Mouse (Mus musculus): ENCODE results near the gene Plxna4. TPM values are rescaled to one million over a fixed set of nuclear protein-coding genes. Genes with fewer than 3 reads are reported as not detected.
A peak's percentile ranks its signal among the peaks of the same experiment; 100 is the strongest.

The Plxna4 gene
- polyA plus RNA-seq, 1 experiment from 2014 or later: 6.7 TPM

DNA sequence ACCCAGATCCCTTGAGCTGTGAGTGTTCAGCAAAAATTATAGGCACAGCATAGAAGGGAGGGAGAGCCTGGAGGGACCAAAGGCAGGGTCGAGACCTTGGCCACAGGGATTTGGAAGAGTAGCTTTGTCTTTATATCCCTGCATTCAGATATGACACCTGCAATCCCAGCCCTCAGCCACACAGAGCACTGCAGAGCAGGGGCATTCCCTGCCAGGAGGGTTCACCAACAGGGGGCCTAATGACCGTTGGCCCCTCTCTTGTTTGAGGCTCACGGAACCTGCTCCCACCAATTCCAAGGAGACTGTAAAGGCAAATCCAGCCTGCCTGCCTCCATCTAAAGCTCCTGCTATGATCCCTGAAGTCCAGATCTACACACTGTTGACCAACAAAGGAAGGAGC is 410.1 kb downstream of the Plxna4 start:
- H3K4me2 ChIP-seq: no peak overlapping the region
- H3K27me3 ChIP-seq: no peaks in the 10 kb centered on the region; the same call in 1 of the 2 replicates
- H3K9ac ChIP-seq (replicated peaks): no peak overlapping the region
- peaks cover 22% of the 10 kb centered on the region for H3K4me1 ChIP-seq (replicated peaks)
- WGBS: 70% methylated on average over 3 of the region's 3 CpGs
- no peak for ATAC-seq (ENCODE audit: insufficient number of reproducible peaks, insufficient read depth, low FRiP score, low TSS enrichment, low read depth)
- no peak overlapping the region for H3K4me3 ChIP-seq (replicated peaks)
- no peaks in the 10 kb centered on the region for H3K9me3 ChIP-seq
- H3K36me3 ChIP-seq: no peaks in the 10 kb centered on the region
- H3K27ac ChIP-seq: no peak overlapping the region

DNA sequence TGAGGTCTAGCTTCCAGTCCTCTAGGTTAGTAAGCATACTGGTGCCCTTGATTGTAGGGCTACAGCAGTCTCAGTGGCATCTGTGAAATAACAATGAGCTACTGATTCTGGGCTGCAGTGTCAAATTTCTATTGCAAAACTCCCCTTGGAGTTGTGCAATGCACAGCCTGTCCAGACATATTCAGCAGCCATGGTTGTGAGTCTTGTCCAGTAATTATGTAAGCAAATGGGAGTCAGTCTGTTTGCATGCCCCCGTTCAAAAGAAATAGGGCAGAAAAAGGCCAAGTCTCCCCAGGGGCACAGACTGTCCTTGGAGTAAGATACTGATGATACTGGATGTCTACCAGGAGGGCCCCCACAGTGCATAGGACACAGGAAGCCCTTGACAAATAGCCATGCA is 420.3 kb downstream of the Plxna4 start:
- H3K27me3 ChIP-seq: no peaks in the 10 kb centered on the region
- H3K27ac ChIP-seq: no peak overlapping the region
- no peak overlapping the region for H3K4me3 ChIP-seq (replicated peaks)
- no peak overlapping the region for H3K4me2 ChIP-seq
- no peak for ATAC-seq (ENCODE audit: insufficient number of reproducible peaks, insufficient read depth, low FRiP score, low TSS enrichment, low read depth)
- peaks cover 11% of the 10 kb centered on the region for H3K4me1 ChIP-seq (replicated peaks)
- no peaks in the 10 kb centered on the region for H3K9me3 ChIP-seq
- 62% methylated on average over 1 of the region's 1 CpGs for WGBS
- H3K9ac ChIP-seq (replicated peaks): no peak overlapping the region
- H3K36me3 ChIP-seq: no peaks in the 10 kb centered on the region; the same call in 1 of the 2 replicates

DNA sequence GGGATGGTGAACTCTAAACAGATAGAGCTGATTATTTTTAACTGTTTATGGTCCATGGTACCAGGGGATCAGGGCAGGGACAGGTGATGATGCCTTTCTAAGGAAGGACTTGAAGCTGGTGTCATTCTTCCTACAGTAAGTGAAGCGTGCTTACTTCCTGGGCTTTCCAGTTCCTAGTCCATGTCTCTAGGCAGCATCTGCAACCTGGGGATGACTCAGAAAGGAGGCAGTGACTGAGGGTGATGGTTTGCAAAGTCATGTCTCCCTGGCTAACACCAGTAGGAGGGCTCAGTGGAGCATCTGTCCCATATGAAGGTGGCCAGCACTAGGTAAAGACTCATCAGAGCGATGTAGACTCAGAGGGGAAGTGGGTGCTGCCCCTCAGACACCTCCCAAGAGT is 427.6 kb downstream of the Plxna4 start:
- Histone ChIP-seq H3K4me3 (replicated peaks) (no peak overlapping the region), H3K36me3 (peaks cover 22% of the 10 kb centered on the region), H3K27ac (no peak overlapping the region), H3K9me3 (no peaks in the 10 kb centered on the region), H3K4me1 (replicated peaks) (no peaks in the 10 kb centered on the region), H3K4me2 (no peak overlapping the region), H3K9ac (replicated peaks) (no peak overlapping the region), H3K27me3 (peaks cover 9% of the 10 kb centered on the region; the same call in 1 of the 2 replicates)
- no peak for ATAC-seq (ENCODE audit: insufficient number of reproducible peaks, insufficient read depth, low FRiP score, low TSS enrichment, low read depth)
- WGBS: 73% methylated on average over 2 of the region's 2 CpGs

DNA sequence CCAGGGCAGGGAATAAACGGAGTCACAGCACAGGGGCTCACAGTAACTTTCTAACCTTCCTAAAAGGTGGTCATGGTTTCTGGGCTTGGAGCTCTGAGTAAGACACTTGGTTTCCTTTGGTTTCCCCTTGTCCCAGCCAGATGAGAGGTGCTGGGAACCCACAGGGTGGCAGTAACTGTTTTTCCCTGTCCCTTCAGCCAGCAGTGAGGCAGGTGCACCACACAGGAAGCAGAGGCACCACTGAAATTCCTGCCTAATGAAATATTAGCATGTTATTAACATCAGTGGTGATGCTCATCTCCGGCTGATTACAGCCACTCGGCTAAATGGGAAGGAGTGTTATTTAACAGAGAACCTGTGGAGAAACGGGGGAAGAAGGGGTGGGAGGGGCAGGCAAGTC is 428.1 kb downstream of the Plxna4 start:
- no peak for ATAC-seq (ENCODE audit: insufficient number of reproducible peaks, insufficient read depth, low FRiP score, low TSS enrichment, low read depth)
- Histone ChIP-seq H3K4me1 (replicated peaks) (no peaks in the 10 kb centered on the region), H3K9ac (replicated peaks) (no peak overlapping the region), H3K4me2 (no peak overlapping the region), H3K9me3 (no peaks in the 10 kb centered on the region), H3K27ac (no peak overlapping the region), H3K27me3 (peaks cover 9% of the 10 kb centered on the region; the same call in 1 of the 2 replicates), H3K4me3 (replicated peaks) (no peak overlapping the region), H3K36me3 (peaks cover 22% of the 10 kb centered on the region)
- WGBS: 30% methylated on average over 4 of the region's 4 CpGs

DNA sequence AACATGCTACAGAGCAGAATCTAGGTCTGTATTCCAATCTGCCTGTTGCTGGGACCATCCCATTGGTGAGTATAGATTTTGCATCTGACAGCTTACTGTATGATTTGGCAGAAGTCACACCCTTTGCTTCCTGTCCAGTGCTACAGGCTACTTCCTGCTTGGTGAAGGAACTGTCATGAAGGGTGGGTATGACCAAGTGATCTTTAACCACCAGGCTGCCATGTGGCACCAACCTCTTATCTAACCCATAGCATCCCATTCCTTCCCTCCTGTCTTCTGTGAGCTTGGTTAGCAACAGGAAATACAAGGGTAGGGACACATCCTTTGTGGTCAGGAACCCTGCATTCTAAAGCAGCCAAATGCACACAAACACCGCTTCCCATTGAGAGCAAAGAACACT is 429.6 kb downstream of the Plxna4 start:
- H3K9ac ChIP-seq (replicated peaks): no peak overlapping the region
- H3K27ac ChIP-seq: no peak overlapping the region
- no peak for ATAC-seq (ENCODE audit: insufficient number of reproducible peaks, insufficient read depth, low FRiP score, low TSS enrichment, low read depth)
- H3K36me3 ChIP-seq: peaks cover 22% of the 10 kb centered on the region
- H3K4me3 ChIP-seq (replicated peaks): no peak overlapping the region
- H3K4me1 ChIP-seq (replicated peaks): no peaks in the 10 kb centered on the region
- H3K27me3 ChIP-seq: peaks cover 9% of the 10 kb centered on the region; the same call in 1 of the 2 replicates
- no peaks in the 10 kb centered on the region for H3K9me3 ChIP-seq
- H3K4me2 ChIP-seq: no peak overlapping the region
- WGBS: 88% methylated on average over 1 of the region's 1 CpGs

DNA sequence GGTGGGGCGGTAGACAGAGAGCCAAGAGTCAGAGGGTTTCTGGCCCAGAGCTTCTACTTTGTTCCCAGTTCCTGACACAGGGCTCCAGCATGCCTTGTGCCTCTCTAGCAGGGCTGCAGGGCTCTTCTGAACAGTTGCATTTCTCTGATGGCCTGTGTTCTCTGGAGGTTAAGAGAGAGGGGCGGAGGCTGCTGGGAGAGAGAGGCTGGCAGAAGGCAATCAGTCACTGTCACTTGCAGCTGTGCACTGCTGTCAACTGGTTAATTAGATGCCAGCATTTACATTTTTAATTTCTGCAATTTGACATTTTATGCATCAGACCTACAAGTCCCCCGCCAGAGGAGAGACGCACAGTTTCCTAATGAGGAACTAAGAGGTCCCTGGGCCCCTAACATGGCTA is 434.8 kb downstream of the Plxna4 start:
- H3K36me3 ChIP-seq: peaks cover 28% of the 10 kb centered on the region
- H3K4me3 ChIP-seq (replicated peaks): no peak overlapping the region
- no peak overlapping the region for H3K9ac ChIP-seq (replicated peaks)
- no peaks in the 10 kb centered on the region for H3K9me3 ChIP-seq
- no peak overlapping the region for H3K27ac ChIP-seq
- 0 out of 2 replicates have a peak, but pooled peaks cover 3% of the 10 kb centered on the region for H3K27me3 ChIP-seq
- ATAC-seq (ENCODE audit: insufficient number of reproducible peaks, insufficient read depth, low FRiP score, low TSS enrichment, low read depth): no peak
- H3K4me1 ChIP-seq (replicated peaks): no peaks in the 10 kb centered on the region
- WGBS: 96% methylated on average over 4 of the region's 4 CpGs
- no peak overlapping the region for H3K4me2 ChIP-seq

DNA sequence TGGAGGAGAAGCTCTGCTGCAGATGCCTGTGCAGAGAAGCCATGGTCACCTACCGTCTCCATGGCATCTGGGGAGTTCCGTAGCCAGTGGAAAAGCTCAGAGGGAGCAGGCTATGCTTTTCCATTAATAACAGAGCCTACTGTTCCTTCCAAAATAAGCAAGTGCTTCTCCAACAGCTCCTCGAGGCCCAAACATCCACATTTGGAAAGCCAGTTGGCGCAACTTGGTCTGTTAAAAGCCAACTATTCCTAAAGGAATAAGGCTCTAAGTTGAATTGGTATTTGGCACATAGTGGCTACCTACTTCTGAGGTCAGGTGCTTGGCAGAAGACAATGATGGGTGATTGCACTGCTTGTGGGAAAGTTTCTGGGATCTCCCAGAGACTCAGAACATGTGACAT is 437.2 kb downstream of the Plxna4 start:
- Histone ChIP-seq H3K4me1 (replicated peaks) (no peaks in the 10 kb centered on the region), H3K9me3 (no peaks in the 10 kb centered on the region), H3K4me3 (replicated peaks) (no peak overlapping the region), H3K9ac (replicated peaks) (no peak overlapping the region), H3K4me2 (no peak overlapping the region), H3K27me3 (0 out of 2 replicates have a peak, but pooled peaks cover 3% of the 10 kb centered on the region), H3K27ac (no peak overlapping the region), H3K36me3 (0 out of 2 replicates have a peak, but pooled peaks cover 13% of the 10 kb centered on the region)
- no peak for ATAC-seq (ENCODE audit: insufficient number of reproducible peaks, insufficient read depth, low FRiP score, low TSS enrichment, low read depth)
- WGBS: 92% methylated on average over 4 of the region's 4 CpGs

DNA sequence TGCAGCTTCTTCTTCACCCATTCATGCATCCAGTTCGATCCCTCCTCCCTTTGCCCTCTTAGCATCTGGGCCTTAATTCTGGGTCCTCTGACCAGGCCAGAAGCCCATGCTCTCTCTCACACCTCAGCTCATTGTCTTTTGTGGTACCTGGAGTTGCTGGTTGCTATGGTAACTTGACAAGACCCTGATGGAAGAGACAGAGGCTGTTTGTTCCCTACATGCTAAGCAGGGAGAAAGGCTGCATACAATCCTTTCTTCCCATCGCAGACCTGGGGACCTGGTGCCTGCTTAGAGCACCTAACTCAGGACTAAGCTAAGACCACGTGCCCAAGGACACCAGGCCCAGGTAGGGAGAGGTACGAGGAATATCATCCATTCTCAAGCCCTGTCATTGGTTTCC is 443.2 kb downstream of the Plxna4 start:
- H3K27me3 ChIP-seq: no peaks in the 10 kb centered on the region
- 74% methylated on average over 4 of the region's 4 CpGs for WGBS
- H3K9ac ChIP-seq (replicated peaks): no peak overlapping the region
- H3K27ac ChIP-seq: no peak overlapping the region
- H3K36me3 ChIP-seq: 0 out of 2 replicates have a peak, but pooled peaks cover 6% of the 10 kb centered on the region
- ATAC-seq (ENCODE audit: insufficient number of reproducible peaks, insufficient read depth, low FRiP score, low TSS enrichment, low read depth): no peak
- no peak overlapping the region for H3K4me2 ChIP-seq
- no peaks in the 10 kb centered on the region for H3K9me3 ChIP-seq
- no peak overlapping the region for H3K4me3 ChIP-seq (replicated peaks)
- H3K4me1 ChIP-seq (replicated peaks): no peaks in the 10 kb centered on the region

DNA sequence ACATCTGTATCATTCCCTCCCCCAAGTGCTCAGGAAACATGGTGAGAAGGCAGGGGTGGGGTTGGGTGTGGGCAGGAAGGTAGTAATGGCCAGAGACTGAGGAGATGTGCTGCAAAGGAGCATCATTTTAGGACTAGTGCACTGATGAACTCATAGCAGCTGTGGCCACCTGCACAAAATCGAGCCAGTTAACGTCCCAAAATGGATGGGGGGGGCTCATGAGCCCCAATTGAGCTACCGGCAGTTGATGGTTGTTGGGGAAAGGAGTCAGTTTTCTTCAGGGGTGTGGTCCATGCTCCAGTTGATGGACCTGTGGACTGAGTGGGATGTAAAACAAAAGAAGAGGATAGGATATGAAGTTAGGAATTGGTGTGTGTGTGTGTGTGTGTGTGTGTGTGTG is 448.5 kb downstream of the Plxna4 start:
- Histone ChIP-seq H3K27ac (no peak overlapping the region), H3K4me1 (replicated peaks) (no peaks in the 10 kb centered on the region), H3K4me2 (no peak overlapping the region), H3K27me3 (no peaks in the 10 kb centered on the region), H3K9me3 (no peaks in the 10 kb centered on the region), H3K9ac (replicated peaks) (no peak overlapping the region), H3K4me3 (replicated peaks) (no peak overlapping the region), H3K36me3 (no peaks in the 10 kb centered on the region)
- ATAC-seq (ENCODE audit: insufficient number of reproducible peaks, insufficient read depth, low FRiP score, low TSS enrichment, low read depth): no peak
- whole genome bisulfite sequencing: 70% methylated on average over 3 of the region's 3 CpGs

DNA sequence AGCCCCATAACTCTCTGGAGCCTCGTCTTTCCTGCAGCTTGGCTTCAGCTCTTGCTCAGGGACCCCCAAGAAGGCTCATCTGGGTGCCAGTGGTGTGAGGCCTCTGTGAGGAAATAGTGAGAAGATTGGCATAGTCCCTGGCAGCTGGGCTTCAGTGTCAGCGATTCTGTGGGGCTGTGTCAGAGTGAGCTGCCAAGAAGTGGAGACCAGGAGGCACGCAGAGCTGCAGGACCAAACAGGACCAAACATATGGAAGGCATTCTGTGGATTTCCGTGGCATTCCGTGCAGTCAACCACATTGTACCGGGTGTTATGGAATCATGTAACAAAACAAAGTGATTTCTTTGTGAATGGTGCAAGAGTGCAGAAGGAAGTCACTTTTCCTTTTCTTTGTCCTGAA is 461.1 kb downstream of the Plxna4 start:
- H3K9ac ChIP-seq (replicated peaks): no peak overlapping the region
- H3K27me3 ChIP-seq: no peaks in the 10 kb centered on the region
- 46% methylated on average over 6 of the region's 6 CpGs for WGBS
- no peak overlapping the region for H3K4me3 ChIP-seq (replicated peaks)
- peak overlapping the region; percentile 66; the same call in 1 of the 2 replicates for H3K27ac ChIP-seq
- no peak overlapping the region for H3K4me2 ChIP-seq
- H3K9me3 ChIP-seq: no peaks in the 10 kb centered on the region
- H3K4me1 ChIP-seq (replicated peaks): peaks cover 10% of the 10 kb centered on the region
- no peak for ATAC-seq (ENCODE audit: insufficient number of reproducible peaks, insufficient read depth, low FRiP score, low TSS enrichment, low read depth)
- no peaks in the 10 kb centered on the region for H3K36me3 ChIP-seq

DNA sequence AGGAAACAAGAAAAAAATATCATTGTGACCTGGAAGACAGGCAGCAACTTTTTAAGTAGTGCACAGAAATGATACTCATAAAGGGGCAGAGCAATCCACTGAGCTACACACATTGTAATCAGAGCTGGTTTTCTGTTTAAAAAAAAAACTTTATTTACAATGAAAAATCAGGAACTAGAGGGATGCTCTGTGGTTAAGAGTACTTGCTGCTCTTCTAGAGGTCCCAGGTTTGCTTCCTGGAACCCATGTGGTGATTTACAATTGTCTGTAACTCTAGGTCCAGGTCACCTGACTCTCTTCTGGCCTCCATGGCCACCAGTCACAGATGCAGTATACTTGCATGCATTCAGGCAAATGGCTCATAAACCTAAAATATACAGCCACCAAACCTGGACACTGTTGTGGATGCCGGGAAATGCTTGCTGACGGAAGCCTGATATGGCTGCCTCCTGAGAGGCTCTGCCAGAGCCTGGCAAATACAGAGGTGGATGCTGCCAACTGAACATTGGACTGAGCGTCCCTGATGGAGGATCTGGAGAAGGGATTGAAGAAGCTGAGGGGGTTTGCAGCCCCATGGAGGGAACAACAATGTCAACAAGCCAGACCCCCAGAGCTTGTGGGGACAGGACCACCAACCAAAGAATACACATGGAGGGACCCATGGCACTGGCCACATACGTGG is 465.3 kb downstream of the Plxna4 start:
- no peak overlapping the region for H3K4me2 ChIP-seq
- H3K4me1 ChIP-seq (replicated peaks): peaks cover 10% of the 10 kb centered on the region
- H3K27me3 ChIP-seq: no peaks in the 10 kb centered on the region
- no peak overlapping the region for H3K9ac ChIP-seq (replicated peaks)
- WGBS: 70% methylated on average over 4 of the region's 4 CpGs
- H3K36me3 ChIP-seq: no peaks in the 10 kb centered on the region
- H3K9me3 ChIP-seq: no peaks in the 10 kb centered on the region
- no peak overlapping the region for H3K27ac ChIP-seq
- H3K4me3 ChIP-seq (replicated peaks): no peak overlapping the region
- no peak for ATAC-seq (ENCODE audit: insufficient number of reproducible peaks, insufficient read depth, low FRiP score, low TSS enrichment, low read depth)

DNA sequence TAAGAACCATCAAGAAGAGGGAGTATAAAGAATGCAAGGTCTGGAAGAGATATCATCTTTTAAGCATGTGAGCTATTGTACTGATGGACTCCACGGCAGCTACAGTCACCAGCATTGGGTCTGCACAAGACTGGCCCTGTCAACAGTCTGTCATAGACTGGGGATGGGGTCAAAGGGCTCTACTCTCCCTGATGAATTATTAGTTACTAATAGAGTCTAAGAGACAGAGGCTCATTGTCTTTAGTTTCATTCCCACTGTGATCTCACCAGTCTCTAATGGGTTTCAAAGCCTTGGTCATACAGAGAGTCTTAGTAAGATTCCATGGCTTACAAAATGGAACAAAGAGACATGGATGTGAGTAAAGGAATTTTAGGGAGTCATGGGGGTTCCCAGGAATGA is 467.1 kb downstream of the Plxna4 start:
- Histone ChIP-seq H3K4me1 (replicated peaks) (no peaks in the 10 kb centered on the region), H3K4me2 (no peak overlapping the region), H3K4me3 (replicated peaks) (no peak overlapping the region), H3K27me3 (no peaks in the 10 kb centered on the region), H3K9me3 (no peaks in the 10 kb centered on the region), H3K36me3 (no peaks in the 10 kb centered on the region), H3K27ac (no peak overlapping the region), H3K9ac (replicated peaks) (no peak overlapping the region)
- no peak for ATAC-seq (ENCODE audit: insufficient number of reproducible peaks, insufficient read depth, low FRiP score, low TSS enrichment, low read depth)
- 78% methylated on average over 1 of the region's 1 CpGs for WGBS

All from limb, embryonic 12.5 days (tissue).